Mouse (Mus musculus) erythroblast, embryonic 14.5 days (primary cell): ENCODE data around the gene BC030499.

Source experiments
- GATA1 ChIP-seq: IDR thresholded peaks from 2 replicates; pipeline ENCODE4 v1.6.1; 2012; ENCODE audit warnings: low read length, inconsistent platforms, mixed read lengths
- TAL1 ChIP-seq: IDR thresholded peaks from 3 replicates; pipeline ENCODE4 v1.6.1; 2012; ENCODE audit warnings: low read length, inconsistent platforms, mixed read lengths

DNA sequence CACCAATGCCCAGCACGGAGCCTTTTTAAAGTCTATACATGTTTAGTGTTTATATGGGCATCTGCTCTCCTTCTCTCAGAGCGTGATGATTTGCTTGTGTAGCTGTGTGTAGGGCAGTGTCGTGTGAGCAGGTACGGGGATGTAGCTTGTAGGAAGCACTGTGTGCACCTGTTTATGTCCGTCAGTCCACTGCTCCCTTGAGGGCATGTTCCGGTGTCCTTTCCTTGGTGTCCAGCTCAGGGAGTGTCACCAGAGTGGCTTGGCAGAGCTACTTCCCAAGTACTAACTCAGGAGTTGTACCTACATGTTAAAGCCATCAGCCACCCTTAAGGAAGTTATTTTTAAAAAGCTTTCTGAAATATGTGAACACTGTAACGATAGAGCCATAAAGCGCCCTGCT lies 46.4 kb downstream of the BC030499 start:
- no peak for TF ChIP-seq TAL1
- no peak for TF ChIP-seq GATA1
